Mouse (Mus musculus): ENCODE measurements at regions not wholly inside any gene's neighbourhood (a gene's known extent, or its start where the extent isn't known, plus 50 kb on each side); places are given as distances from the start of the nearest gene placed in this dataset.

- DNase-seq (ENCODE audit: low spot score) (peak; percentile 31), ATAC-seq (ENCODE audit: low read depth) (no peak)
- no peaks in the 10 kb centered on the region for H3K9me3 ChIP-seq (ENCODE audit: control insufficient read depth, low read length)
- no peaks in the 10 kb centered on the region for H3K27me3 ChIP-seq (replicated peaks; ENCODE audit: control insufficient read depth, insufficient read depth, low read length)
- H3K4me1 ChIP-seq (ENCODE audit: control insufficient read depth, insufficient read depth, low read length): peaks cover 13% of the 10 kb centered on the region; the same call in 1 of the 2 replicates
- H3K27ac ChIP-seq (replicated peaks; ENCODE audit: low read depth, low read length): no peak overlapping the region
- no peak overlapping the region for H3K4me2 ChIP-seq (ENCODE audit: low read depth, low read length)
- 37% methylated on average over 5 of the region's 5 CpGs for WGBS
- H3K9ac ChIP-seq (ENCODE audit: low read depth, low read length): no peak overlapping the region
- H3K4me3 ChIP-seq (ENCODE audit: low read depth, low read length): no peak overlapping the region
- H3K36me3 ChIP-seq (ENCODE audit: control insufficient read depth, insufficient read depth, low read length): no peaks in the 10 kb centered on the region
These were observed 162.5 kb downstream of the Cxcl12 start for GRCm38 (mm10) chr6:117330726-117331360.

- Histone ChIP-seq H3K4me2 (ENCODE audit: low read depth, low read length) (no peak overlapping the region), H3K9ac (ENCODE audit: low read depth, low read length) (no peak overlapping the region), H3K27me3 (replicated peaks; ENCODE audit: control insufficient read depth, insufficient read depth, low read length) (no peaks in the 10 kb centered on the region), H3K36me3 (ENCODE audit: control insufficient read depth, insufficient read depth, low read length) (no peaks in the 10 kb centered on the region), H3K9me3 (ENCODE audit: control insufficient read depth, low read length) (no peaks in the 10 kb centered on the region), H3K4me3 (ENCODE audit: low read depth, low read length) (no peak overlapping the region), H3K27ac (replicated peaks; ENCODE audit: low read depth, low read length) (no peak overlapping the region), H3K4me1 (ENCODE audit: control insufficient read depth, insufficient read depth, low read length) (peaks cover 5% of the 10 kb centered on the region; the same call in 1 of the 2 replicates)
- DNase-seq (ENCODE audit: low spot score) (peak; percentile 79), ATAC-seq (ENCODE audit: low read depth) (peak; percentile 65; the same call in 1 of the 2 replicates)
- 8% methylated on average over 6 of the region's 6 CpGs for WGBS
These were observed 164.3 kb downstream of the Cxcl12 start for GRCm38 (mm10) chr6:117332641-117333040.

GRCm38 (mm10) chr6:117342123-117342522 is 173.8 kb downstream of the Cxcl12 start:
- H3K36me3 ChIP-seq (ENCODE audit: control insufficient read depth, insufficient read depth, low read length): no peaks in the 10 kb centered on the region
- ATAC-seq (ENCODE audit: low read depth) (no peak), DNase-seq (ENCODE audit: low spot score) (no peak)
- H3K9ac ChIP-seq (ENCODE audit: low read depth, low read length): no peak overlapping the region
- no peaks in the 10 kb centered on the region for H3K27me3 ChIP-seq (replicated peaks; ENCODE audit: control insufficient read depth, insufficient read depth, low read length)
- H3K9me3 ChIP-seq (ENCODE audit: control insufficient read depth, low read length): no peaks in the 10 kb centered on the region
- 79% methylated on average over 3 of the region's 3 CpGs for WGBS
- no peak overlapping the region for H3K4me3 ChIP-seq (ENCODE audit: low read depth, low read length)
- H3K4me1 ChIP-seq (ENCODE audit: control insufficient read depth, insufficient read depth, low read length): no peaks in the 10 kb centered on the region
- no peak overlapping the region for H3K27ac ChIP-seq (replicated peaks; ENCODE audit: low read depth, low read length)
- H3K4me2 ChIP-seq (ENCODE audit: low read depth, low read length): no peak overlapping the region

GRCm38 (mm10) chr6:117347356-117347755 is 179.0 kb downstream of the Cxcl12 start:
- 78% methylated on average over 1 of the region's 1 CpGs for WGBS
- Histone ChIP-seq H3K27me3 (replicated peaks; ENCODE audit: control insufficient read depth, insufficient read depth, low read length) (no peaks in the 10 kb centered on the region), H3K4me3 (ENCODE audit: low read depth, low read length) (no peak overlapping the region), H3K27ac (replicated peaks; ENCODE audit: low read depth, low read length) (no peak overlapping the region), H3K4me2 (ENCODE audit: low read depth, low read length) (no peak overlapping the region), H3K9me3 (ENCODE audit: control insufficient read depth, low read length) (no peaks in the 10 kb centered on the region), H3K9ac (ENCODE audit: low read depth, low read length) (no peak overlapping the region), H3K36me3 (ENCODE audit: control insufficient read depth, insufficient read depth, low read length) (no peaks in the 10 kb centered on the region), H3K4me1 (ENCODE audit: control insufficient read depth, insufficient read depth, low read length) (no peaks in the 10 kb centered on the region)
- DNase-seq (ENCODE audit: low spot score): no peak
- no peak for ATAC-seq (ENCODE audit: low read depth)

GRCm38 (mm10) chr6:117351846-117352245 is 183.5 kb downstream of the Cxcl12 start:
- WGBS: 45% methylated on average over 1 of the region's 1 CpGs
- no peak overlapping the region for H3K4me3 ChIP-seq (ENCODE audit: low read depth, low read length)
- no peak overlapping the region for H3K27ac ChIP-seq (replicated peaks; ENCODE audit: low read depth, low read length)
- ATAC-seq (ENCODE audit: low read depth) (no peak), DNase-seq (ENCODE audit: low spot score) (peak; percentile 42)
- no peak overlapping the region for H3K4me2 ChIP-seq (ENCODE audit: low read depth, low read length)
- no peaks in the 10 kb centered on the region for H3K36me3 ChIP-seq (ENCODE audit: control insufficient read depth, insufficient read depth, low read length)
- no peaks in the 10 kb centered on the region for H3K4me1 ChIP-seq (ENCODE audit: control insufficient read depth, insufficient read depth, low read length)
- H3K9me3 ChIP-seq (ENCODE audit: control insufficient read depth, low read length): no peaks in the 10 kb centered on the region
- H3K27me3 ChIP-seq (replicated peaks; ENCODE audit: control insufficient read depth, insufficient read depth, low read length): no peaks in the 10 kb centered on the region
- no peak overlapping the region for H3K9ac ChIP-seq (ENCODE audit: low read depth, low read length)

- ATAC-seq (ENCODE audit: low read depth): no peak
- H3K27me3 ChIP-seq (replicated peaks; ENCODE audit: control insufficient read depth, insufficient read depth, low read length): no peaks in the 10 kb centered on the region
- H3K27ac ChIP-seq (replicated peaks; ENCODE audit: low read depth, low read length): no peak overlapping the region
- no peaks in the 10 kb centered on the region for H3K36me3 ChIP-seq (ENCODE audit: control insufficient read depth, insufficient read depth, low read length)
- H3K9ac ChIP-seq (ENCODE audit: low read depth, low read length): no peak overlapping the region
- H3K4me3 ChIP-seq (ENCODE audit: low read depth, low read length): no peak overlapping the region
- no peaks in the 10 kb centered on the region for H3K4me1 ChIP-seq (ENCODE audit: control insufficient read depth, insufficient read depth, low read length)
- DNase-seq (ENCODE audit: low spot score): no peak
- H3K4me2 ChIP-seq (ENCODE audit: low read depth, low read length): no peak overlapping the region
- H3K9me3 ChIP-seq (ENCODE audit: control insufficient read depth, low read length): no peaks in the 10 kb centered on the region
- WGBS: 78% methylated on average over 3 of the region's 3 CpGs
These were observed 184.8 kb downstream of the Cxcl12 start for GRCm38 (mm10) chr6:117353091-117353490.

GRCm38 (mm10) chr6:117356101-117356500 is 187.8 kb downstream of the Cxcl12 start:
- Histone ChIP-seq H3K4me1 (ENCODE audit: control insufficient read depth, insufficient read depth, low read length) (no peaks in the 10 kb centered on the region), H3K36me3 (ENCODE audit: control insufficient read depth, insufficient read depth, low read length) (no peaks in the 10 kb centered on the region), H3K27me3 (replicated peaks; ENCODE audit: control insufficient read depth, insufficient read depth, low read length) (no peaks in the 10 kb centered on the region), H3K4me3 (ENCODE audit: low read depth, low read length) (no peak overlapping the region), H3K9me3 (ENCODE audit: control insufficient read depth, low read length) (no peaks in the 10 kb centered on the region), H3K4me2 (ENCODE audit: low read depth, low read length) (no peak overlapping the region), H3K9ac (ENCODE audit: low read depth, low read length) (no peak overlapping the region), H3K27ac (replicated peaks; ENCODE audit: low read depth, low read length) (no peak overlapping the region)
- WGBS: 95% methylated on average over 1 of the region's 1 CpGs
- DNase-seq (ENCODE audit: low spot score) (no peak), ATAC-seq (ENCODE audit: low read depth) (no peak)

DNA sequence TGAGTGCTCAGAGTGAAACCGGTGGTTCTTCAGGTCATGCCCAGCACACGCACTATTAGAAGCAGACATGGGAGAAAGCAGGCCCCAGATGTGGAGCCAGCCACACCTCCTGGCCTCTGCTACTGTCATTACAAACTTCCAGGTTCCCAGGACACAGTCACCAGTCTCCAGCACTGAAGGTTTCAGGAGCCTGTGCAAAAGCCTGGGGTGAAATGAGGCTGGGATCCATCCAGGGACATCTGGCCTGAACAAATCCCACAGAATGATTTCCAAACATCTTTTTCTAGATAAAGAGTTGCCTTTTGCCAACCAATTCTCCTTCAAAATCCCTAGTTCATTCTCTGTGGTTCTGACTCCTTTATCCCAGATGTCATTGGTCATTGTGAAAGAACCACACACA is 191.1 kb downstream of the Cxcl12 start:
- H3K27me3 ChIP-seq (replicated peaks; ENCODE audit: control insufficient read depth, insufficient read depth, low read length): no peaks in the 10 kb centered on the region
- ATAC-seq (ENCODE audit: low read depth): no peak
- DNase-seq (ENCODE audit: low spot score): no peak
- H3K4me3 ChIP-seq (ENCODE audit: low read depth, low read length): no peak overlapping the region
- no peak overlapping the region for H3K4me2 ChIP-seq (ENCODE audit: low read depth, low read length)
- no peaks in the 10 kb centered on the region for H3K36me3 ChIP-seq (ENCODE audit: control insufficient read depth, insufficient read depth, low read length)
- no peaks in the 10 kb centered on the region for H3K4me1 ChIP-seq (ENCODE audit: control insufficient read depth, insufficient read depth, low read length)
- H3K9me3 ChIP-seq (ENCODE audit: control insufficient read depth, low read length): no peaks in the 10 kb centered on the region
- no peak overlapping the region for H3K27ac ChIP-seq (replicated peaks; ENCODE audit: low read depth, low read length)
- WGBS: 78% methylated on average over 2 of the region's 2 CpGs
- no peak overlapping the region for H3K9ac ChIP-seq (ENCODE audit: low read depth, low read length)

GRCm38 (mm10) chr6:117366563-117366962 is 198.2 kb downstream of the Cxcl12 start:
- Histone ChIP-seq H3K4me3 (ENCODE audit: low read depth, low read length) (no peak overlapping the region), H3K27me3 (replicated peaks; ENCODE audit: control insufficient read depth, insufficient read depth, low read length) (no peaks in the 10 kb centered on the region), H3K27ac (replicated peaks; ENCODE audit: low read depth, low read length) (no peak overlapping the region), H3K4me2 (ENCODE audit: low read depth, low read length) (no peak overlapping the region), H3K36me3 (ENCODE audit: control insufficient read depth, insufficient read depth, low read length) (no peaks in the 10 kb centered on the region), H3K9ac (ENCODE audit: low read depth, low read length) (no peak overlapping the region), H3K9me3 (ENCODE audit: control insufficient read depth, low read length) (no peaks in the 10 kb centered on the region), H3K4me1 (ENCODE audit: control insufficient read depth, insufficient read depth, low read length) (no peaks in the 10 kb centered on the region)
- no peak for DNase-seq (ENCODE audit: low spot score)
- WGBS: 75% methylated on average over 6 of the region's 6 CpGs
- no peak for ATAC-seq (ENCODE audit: low read depth)
